Mouse (Mus musculus) hindbrain, embryonic 12.5 days (tissue): ENCODE measurements around the gene Zp1. TPM values are rescaled to one million over a fixed set of nuclear protein-coding genes. Genes with fewer than 3 reads are reported as not detected.

Experiments
- ATAC-seq: fragments of 200-750 bp; cut with Nextera tagmentation; 2 replicates; pipeline ENCODE4 v1.8.0; 2017; ENCODE audit warnings: moderate TSS enrichment; ENCODE audit not compliant: low FRiP score
- H3K27ac ChIP-seq: fragments of 300-500 bp; sonication (generic); 2 replicates; pipeline ENCODE4 v1.5.1; 2016; ENCODE audit warnings: mild to moderate bottlenecking
- H3K27me3 ChIP-seq: fragments of 300-500 bp; sonication (generic); 2 replicates; pipeline ENCODE4 v1.6.1; 2016; ENCODE audit warnings: mild to moderate bottlenecking
- H3K36me3 ChIP-seq: fragments of 300-500 bp; sonication (generic); 2 replicates; pipeline ENCODE4 v1.6.1; 2016; ENCODE audit warnings: mild to moderate bottlenecking
- H3K4me1 ChIP-seq: fragments of 300-500 bp; sonication (generic); 2 replicates; pipeline ENCODE4 v1.6.1; 2016
- H3K4me2 ChIP-seq: fragments of 300-500 bp; sonication (generic); replicated peaks from 2 replicates; pipeline ENCODE4 v1.6.1; 2016; ENCODE audit warnings: mild to moderate bottlenecking
- H3K4me3 ChIP-seq: fragments of 300-500 bp; sonication (generic); 2 replicates; pipeline ENCODE4 v1.5.1; 2016; ENCODE audit warnings: mild to moderate bottlenecking
- H3K9ac ChIP-seq: fragments of 300-500 bp; sonication (generic); 2 replicates; pipeline ENCODE4 v1.6.1; 2016; ENCODE audit warnings: mild to moderate bottlenecking, moderate library complexity
- H3K9me3 ChIP-seq: fragments of 300-500 bp; sonication (generic); replicated peaks from 2 replicates; pipeline ENCODE4 v1.6.1; 2016; ENCODE audit warnings: mild to moderate bottlenecking
- WGBS: fragments of 180-500 bp; shearing (Covaris S2); methylation state at CpG from one replicate; pipeline ENCODE4 v1.1.7; 2016; 5-methylcytosine and 5-hydroxymethylcytosine counted together
- polyA plus RNA-seq: library from polyadenylated mRNA; unstranded; fragments of >200 nt; fragmentation: Nextera tagmentation; extraction: Ambion mirVana; gene quantifications from 2 replicates; pipeline ENCODE4 v1.2.1, GENCODE M21; 2016

The Zp1 gene
- polyA plus RNA-seq, 1 experiment from 2014 or later, result not detected

- H3K27me3 ChIP-seq, result no peaks in the 10 kb centered on the region
- peaks cover 38% of the 10 kb centered on the region for H3K36me3 ChIP-seq
- H3K9ac ChIP-seq, result peak overlapping the region; percentile 80; the same call in 1 of the 2 replicates
- no peak for ATAC-seq
- peak overlapping the region; percentile 90 for H3K4me3 ChIP-seq
- no peak overlapping the region for H3K27ac ChIP-seq
- peak overlapping the region; percentile 93 for H3K4me2 ChIP-seq
- peaks cover 15% of the 10 kb centered on the region for H3K4me1 ChIP-seq
- whole genome bisulfite sequencing, result 89% methylated on average over 7 of the region's 7 CpGs
- no peaks in the 10 kb centered on the region for H3K9me3 ChIP-seq
Measured at GRCm38 (mm10) chr19:10896849-10897248, 23.6 kb downstream of the Zp1 start.

- peak; percentile 26 for ATAC-seq
- Histone ChIP-seq H3K4me2 (peak overlapping the region; percentile 93), H3K9ac (peak overlapping the region; percentile 80), H3K27ac (peak overlapping the region; percentile 87), H3K4me3 (peak overlapping the region; percentile 90), H3K9me3 (no peaks in the 10 kb centered on the region), H3K27me3 (peaks cover 2% of the 10 kb centered on the region; the same call in 1 of the 2 replicates), H3K4me1 (peaks cover 15% of the 10 kb centered on the region), H3K36me3 (peaks cover 27% of the 10 kb centered on the region)
- 2% methylated on average over 16 of the region's 16 CpGs for WGBS
Measured at GRCm38 (mm10) chr19:10895708-10896107, 24.7 kb downstream of the Zp1 start.

- Histone ChIP-seq H3K4me2 (peak within 1 kb of the TSS; percentile 93), H3K27me3 (peaks cover 2% of the 10 kb centered on the region; the same call in 1 of the 2 replicates), H3K4me3 (peak within 1 kb of the TSS; percentile 90), H3K4me1 (peaks cover 15% of the 10 kb centered on the region), H3K9me3 (no peaks in the 10 kb centered on the region), H3K9ac (peak within 1 kb of the TSS; percentile 80), H3K36me3 (peaks cover 21% of the 10 kb centered on the region), H3K27ac (peak within 1 kb of the TSS; percentile 87)
- peak; percentile 97 for ATAC-seq
- 1% methylated on average over 43 of the region's 43 CpGs for WGBS
Measured at GRCm38 (mm10) chr19:10895016-10895528, 25.4 kb downstream of the Zp1 start, which contains the start of gene Prpf19. Gene Prpf19 (plus strand): TSS chr19:10895231.

- no peak for ATAC-seq
- Histone ChIP-seq H3K36me3 (no peaks in the 10 kb centered on the region), H3K4me3 (no peak overlapping the region), H3K27ac (no peak overlapping the region), H3K4me2 (no peak overlapping the region), H3K9ac (no peak overlapping the region), H3K4me1 (peaks cover 15% of the 10 kb centered on the region), H3K27me3 (peaks cover 2% of the 10 kb centered on the region; the same call in 1 of the 2 replicates), H3K9me3 (no peaks in the 10 kb centered on the region)
- 90% methylated on average over 3 of the region's 3 CpGs for WGBS
Measured at GRCm38 (mm10) chr19:10892201-10892600, 28.2 kb downstream of the Zp1 start.

GRCm38 (mm10) chr19:10881426-10882154 is 38.8 kb downstream of the Zp1 start, which contains the start of gene Tmem109:
Gene Tmem109 (minus strand): TSS chr19:10882001.
- H3K9ac ChIP-seq, result peak within 1 kb of the TSS; percentile 73
- peak within 1 kb of the TSS; percentile 86 for H3K4me2 ChIP-seq
- H3K27me3 ChIP-seq, result no peaks in the 10 kb centered on the region
- peak within 1 kb of the TSS; percentile 97 for H3K27ac ChIP-seq
- H3K4me1 ChIP-seq, result peaks cover 17% of the 10 kb centered on the region
- WGBS, result under 1% methylated on average over 49 of the region's 49 CpGs
- peak within 1 kb of the TSS; percentile 58 for H3K4me3 ChIP-seq
- ATAC-seq, result peak; percentile 95
- H3K9me3 ChIP-seq, result peaks cover 4% of the 10 kb centered on the region; the same call in 1 of the 2 replicates
- H3K36me3 ChIP-seq, result peaks cover 4% of the 10 kb centered on the region; the same call in 1 of the 2 replicates

GRCm38 (mm10) chr19:10880975-10881425 is 39.4 kb downstream of the Zp1 start:
- WGBS, result 2% methylated on average over 14 of the region's 14 CpGs
- no peak; the same call in 1 of the 2 replicates for ATAC-seq
- peaks cover 4% of the 10 kb centered on the region; the same call in 1 of the 2 replicates for H3K9me3 ChIP-seq
- H3K4me2 ChIP-seq, result peak overlapping the region; percentile 86
- H3K9ac ChIP-seq, result peak overlapping the region; percentile 73
- H3K4me3 ChIP-seq, result peak overlapping the region; percentile 58
- H3K27me3 ChIP-seq, result no peaks in the 10 kb centered on the region
- H3K4me1 ChIP-seq, result peaks cover 17% of the 10 kb centered on the region
- H3K36me3 ChIP-seq, result peaks cover 4% of the 10 kb centered on the region; the same call in 1 of the 2 replicates
- H3K27ac ChIP-seq, result peak overlapping the region; percentile 97

- H3K4me1 ChIP-seq, result peaks cover 17% of the 10 kb centered on the region
- peak overlapping the region; percentile 97 for H3K27ac ChIP-seq
- 0 out of 2 replicates have a peak, but pooled peaks have one; percentile 0 for ATAC-seq
- H3K4me3 ChIP-seq, result peak overlapping the region; percentile 58
- peaks cover 4% of the 10 kb centered on the region; the same call in 1 of the 2 replicates for H3K36me3 ChIP-seq
- peak overlapping the region; percentile 86 for H3K4me2 ChIP-seq
- peak overlapping the region; percentile 73 for H3K9ac ChIP-seq
- no peaks in the 10 kb centered on the region for H3K27me3 ChIP-seq
- 50% methylated on average over 6 of the region's 7 CpGs for WGBS
- peaks cover 4% of the 10 kb centered on the region; the same call in 1 of the 2 replicates for H3K9me3 ChIP-seq
Measured at GRCm38 (mm10) chr19:10880085-10880974, 40.1 kb downstream of the Zp1 start.

GRCm38 (mm10) chr19:10878201-10878837 is 42.1 kb downstream of the Zp1 start:
- H3K27me3 ChIP-seq, result no peaks in the 10 kb centered on the region
- H3K36me3 ChIP-seq, result peaks cover 15% of the 10 kb centered on the region
- H3K9ac ChIP-seq, result no peak overlapping the region; the same call in 1 of the 2 replicates
- no peak overlapping the region for H3K4me3 ChIP-seq
- peaks cover 17% of the 10 kb centered on the region for H3K4me1 ChIP-seq
- no peak overlapping the region for H3K27ac ChIP-seq
- H3K4me2 ChIP-seq, result no peak overlapping the region
- no peak for ATAC-seq
- 93% methylated on average over 7 of the region's 7 CpGs for WGBS
- no peaks in the 10 kb centered on the region for H3K9me3 ChIP-seq

- Histone ChIP-seq H3K27ac (no peak overlapping the region), H3K4me2 (no peak overlapping the region), H3K36me3 (peaks cover 47% of the 10 kb centered on the region), H3K9ac (0 out of 2 replicates have a peak overlapping the region, but pooled peaks have one; percentile 13), H3K4me3 (no peak overlapping the region), H3K4me1 (peaks cover 32% of the 10 kb centered on the region), H3K9me3 (no peaks in the 10 kb centered on the region), H3K27me3 (no peaks in the 10 kb centered on the region)
- 72% methylated on average over 14 of the region's 14 CpGs for WGBS
- ATAC-seq, result no peak
Measured at GRCm38 (mm10) chr19:10871328-10871961, 49.0 kb downstream of the Zp1 start.

GRCm38 (mm10) chr19:10870676-10871075 is 49.8 kb downstream of the Zp1 start:
- H3K9me3 ChIP-seq, result no peaks in the 10 kb centered on the region
- H3K4me1 ChIP-seq, result peaks cover 32% of the 10 kb centered on the region
- no peaks in the 10 kb centered on the region for H3K27me3 ChIP-seq
- 95% methylated on average over 3 of the region's 3 CpGs for whole genome bisulfite sequencing
- 0 out of 2 replicates have a peak overlapping the region, but pooled peaks have one; percentile 13 for H3K9ac ChIP-seq
- peaks cover 55% of the 10 kb centered on the region for H3K36me3 ChIP-seq
- H3K27ac ChIP-seq, result no peak overlapping the region
- ATAC-seq, result no peak
- H3K4me2 ChIP-seq, result no peak overlapping the region
- no peak overlapping the region for H3K4me3 ChIP-seq
